Mouse (Mus musculus): ENCODE results near the gene Idua. TPM values are rescaled to one million over a fixed set of nuclear protein-coding genes. Genes with fewer than 3 reads are reported as not detected.

Gene Idua
- polyA plus RNA-seq, 1 experiment from 2014 or later = 17.8 TPM

GRCm38 (mm10) chr5:108727425-108727824, 67.3 kb downstream of the Idua start:
- H3K4me1 ChIP-seq (replicated peaks) = no peaks in the 10 kb centered on the region
- 75% methylated on average over 1 of the region's 1 CpGs for WGBS
- H3K4me3 ChIP-seq = no peak overlapping the region
- H3K9ac ChIP-seq = no peak overlapping the region
- H3K36me3 ChIP-seq = no peaks in the 10 kb centered on the region
- no peak overlapping the region for H3K4me2 ChIP-seq
- no peak for ATAC-seq (ENCODE audit: insufficient number of reproducible peaks, low FRiP score)
- H3K27me3 ChIP-seq (replicated peaks) = 0 out of 2 replicates have a peak, but pooled peaks cover 5% of the 10 kb centered on the region
- H3K27ac ChIP-seq (ENCODE audit: poor library complexity, severe bottlenecking) = no peak overlapping the region
- H3K9me3 ChIP-seq (replicated peaks) = no peaks in the 10 kb centered on the region

Other genes with a start within 250 kb of the Idua start
- gene Atp5k, start 225.9 kb upstream of the Idua start, polyA plus RNA-seq (2016; fragmentation: Nextera tagmentation; extraction: Ambion mirVana) = 891 and 894 TPM in 2 replicates
- 0.26 and 0.34 TPM in 2 replicates for gene Mfsd7a, start 211.4 kb upstream of the Idua start, polyA plus RNA-seq (2016; fragmentation: Nextera tagmentation; extraction: Ambion mirVana)
- gene Pcgf3, start 199.1 kb upstream of the Idua start, polyA plus RNA-seq (2016; fragmentation: Nextera tagmentation; extraction: Ambion mirVana) = 24.7 and 25.2 TPM in 2 replicates
- 0.39 and 0.57 TPM in 2 replicates for gene Cplx1, start 110.3 kb upstream of the Idua start, polyA plus RNA-seq (2016; fragmentation: Nextera tagmentation; extraction: Ambion mirVana)
- 42.5 and 43.2 TPM in 2 replicates for gene Gak, start 30.6 kb upstream of the Idua start, polyA plus RNA-seq (2016; fragmentation: Nextera tagmentation; extraction: Ambion mirVana)
- 18.5 and 18.6 TPM in 2 replicates for gene Tmem175, start 30.6 kb upstream of the Idua start, polyA plus RNA-seq (2016; fragmentation: Nextera tagmentation; extraction: Ambion mirVana)
- 8.4 and 9.4 TPM in 2 replicates for gene Dgkq, start 9.3 kb downstream of the Idua start, polyA plus RNA-seq (2016; fragmentation: Nextera tagmentation; extraction: Ambion mirVana)
- gene Slc26a1, start 15.2 kb downstream of the Idua start, polyA plus RNA-seq (2016; fragmentation: Nextera tagmentation; extraction: Ambion mirVana) = 0.54 and 1.0 TPM in 2 replicates
- 39.1 and 40.1 TPM in 2 replicates for gene Fgfrl1, start 32.1 kb downstream of the Idua start, polyA plus RNA-seq (2016; fragmentation: Nextera tagmentation; extraction: Ambion mirVana)
- gene Rnf212, start 114.7 kb downstream of the Idua start, polyA plus RNA-seq (2016; fragmentation: Nextera tagmentation; extraction: Ambion mirVana) = 0.65 and 1.2 TPM in 2 replicates
- gene Tmed11, start 135.0 kb downstream of the Idua start, polyA plus RNA-seq (2016; fragmentation: Nextera tagmentation; extraction: Ambion mirVana) = not detected in 2 replicates
- gene Vmn2r8, start 148.5 kb downstream of the Idua start, polyA plus RNA-seq (2016; fragmentation: Nextera tagmentation; extraction: Ambion mirVana) = not detected in 2 replicates
- not detected in 2 replicates for gene Vmn2r9, start 192.3 kb downstream of the Idua start, polyA plus RNA-seq (2016; fragmentation: Nextera tagmentation; extraction: Ambion mirVana)

All from heart, embryonic 12.5 days (tissue).